Mouse (Mus musculus) embryonic fibroblast, embryonic 13.5 days (primary cell): Measurements from ENCODE around the gene Olfr406.

Experiments used
- CTCF ChIP-seq: IDR thresholded peaks from 2 replicates; pipeline ENCODE4 v1.5.1; 2011; ENCODE audit warnings: mild to moderate bottlenecking, control low read depth, low read length, moderate library complexity, borderline replicate concordance; ENCODE audit not compliant: insufficient read depth
- POLR2A ChIP-seq: IDR thresholded peaks from 2 replicates; pipeline ENCODE4 v1.6.1; 2011; ENCODE audit warnings: low read depth, mild to moderate bottlenecking, control low read depth, low read length, moderate library complexity

DNA sequence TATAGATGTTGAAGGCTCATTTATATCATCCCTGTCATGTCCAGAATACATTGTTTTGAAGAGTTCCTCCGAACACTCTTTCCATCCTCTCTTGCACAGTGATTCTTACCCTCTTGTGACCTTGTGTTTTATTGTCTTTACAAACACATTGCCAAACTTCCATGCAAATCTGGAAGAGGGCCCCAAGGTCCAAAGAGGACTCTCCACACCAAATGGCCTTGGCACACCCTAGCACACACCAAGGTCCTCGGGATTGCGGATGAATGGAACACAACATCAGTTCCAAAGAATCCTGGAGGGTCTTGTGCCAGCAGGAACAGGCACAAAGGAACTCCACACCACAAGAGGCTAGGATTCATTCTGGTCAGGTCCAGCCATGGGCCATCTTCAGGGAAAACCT is 18.4 kb upstream of the Olfr406 start:
- no peak for TF ChIP-seq CTCF
- TF ChIP-seq POLR2A = no peak
